Mouse (Mus musculus) liver, adult 10 weeks (tissue): ENCODE results near the gene M6pr. TPM values are rescaled to one million over a fixed set of nuclear protein-coding genes. Genes with fewer than 3 reads are reported as not detected.

Source experiments
- polyA plus RNA-seq: library from polyadenylated mRNA; stranded (reverse); fragments of 350-450 nt; fragmentation: Illumina TruSeq; extraction: RNeasy Lipid Tissue Mini Kit (QIAGEN cat#74804); gene quantifications from one replicate; pipeline ENCODE4 v1.2.3, GENCODE M21; 2014; ENCODE audit warnings: low read depth, low replicate concordance

M6pr gene
- polyA plus RNA-seq = 121 TPM

GRCm38 (mm10) chr6:122308505-122309393, at the start of gene M6pr:
Gene M6pr, plus strand, starts transcription at chr6:122308720.

GRCm38 (mm10) chr6:122282782-122283181, 25.7 kb upstream of the M6pr start, which contains the start of gene Klrg1:
Gene Klrg1, minus strand, starts transcription at chr6:122282882.

GRCm38 (mm10) chr6:122340349-122341000, 32.0 kb downstream of the M6pr start, which contains the start of gene Phc1:
Gene Phc1, minus strand, starts transcription at chr6:122340561.

Other genes with a start within 250 kb of the M6pr start
- gene Klrg1, start 25.8 kb upstream of the M6pr start, polyA plus RNA-seq = not detected
- gene Phc1, start 31.8 kb downstream of the M6pr start, polyA plus RNA-seq = 0.53 TPM
- gene Rimklb, start 190.0 kb downstream of the M6pr start, polyA plus RNA-seq = not detected
- 0.87 TPM for gene Mfap5, start 197.1 kb downstream of the M6pr start, polyA plus RNA-seq
- gene Aicda, start 245.1 kb downstream of the M6pr start, polyA plus RNA-seq = not detected